Mouse (Mus musculus): ENCODE data around the gene Miga2. TPM values are rescaled to one million over a fixed set of nuclear protein-coding genes. Genes with fewer than 3 reads are reported as not detected.

Miga2 gene
- total and polyA plus RNA-seq, 2 experiments from 2014 or later = 35.3 to 79.9 TPM

DNA sequence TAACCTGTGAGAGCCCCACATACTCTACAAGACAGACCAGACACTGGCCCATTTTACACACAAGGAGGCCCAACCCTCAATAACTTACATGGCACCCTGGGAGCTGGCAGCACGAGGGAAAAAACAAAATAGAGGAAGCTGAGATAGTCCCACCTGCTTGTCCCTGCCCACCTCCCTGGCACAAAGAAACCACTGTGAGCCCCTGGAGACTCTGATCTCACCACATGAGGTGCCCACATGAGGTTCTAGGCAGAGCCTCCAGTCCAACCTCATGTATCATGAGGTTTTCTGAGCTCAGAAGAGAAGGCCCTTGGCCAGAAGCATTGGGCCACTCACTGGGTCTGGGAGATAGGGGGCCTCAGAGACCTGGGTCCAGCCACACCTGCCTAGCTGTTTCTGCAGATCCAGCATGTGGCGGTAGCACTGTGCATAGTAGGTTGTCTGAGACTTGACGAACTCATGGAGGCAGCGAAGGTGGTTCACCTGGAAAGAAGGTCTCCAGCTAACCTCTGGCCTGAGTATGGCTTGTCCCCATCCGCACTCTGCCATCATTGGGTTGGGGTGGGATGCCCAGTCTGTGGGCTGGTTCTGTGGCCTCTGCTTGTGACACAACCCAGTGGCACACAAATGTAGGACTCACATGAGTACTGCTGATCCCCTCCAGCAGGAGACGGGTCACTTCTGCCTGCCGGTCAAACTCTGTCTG is 17.9 kb upstream of the Miga2 start:
- peaks cover 77% of the 10 kb centered on the region for H3K36me3 ChIP-seq (ENCODE audit: insufficient read depth, low read length)
- ATAC-seq = no peak
- no peaks in the 10 kb centered on the region for H3K9me3 ChIP-seq (ENCODE audit: low read length)
- no peaks in the 10 kb centered on the region for H3K27me3 ChIP-seq (ENCODE audit: insufficient read depth, low read length)
- H3K4me3 ChIP-seq (ENCODE audit: low read length) = no peak overlapping the region
- H3K4me1 ChIP-seq (ENCODE audit: insufficient read depth, low read length) = no peaks in the 10 kb centered on the region
- no peak overlapping the region for H3K27ac ChIP-seq
- no peak for TF ChIP-seq CTCF (IDR thresholded peaks at IDR 0.05; ENCODE audit: low read depth)
- no peak for DNase-seq (ENCODE audit: low spot score)
- WGBS = 84% methylated on average over 7 of the region's 7 CpGs
- no peak overlapping the region for H3K4me2 ChIP-seq (ENCODE audit: low read depth, low read length)
- H3K9ac ChIP-seq (replicated peaks; ENCODE audit: low read length) = no peak overlapping the region

- Histone ChIP-seq H3K36me3 (ENCODE audit: insufficient read depth, low read length) (peaks cover 66% of the 10 kb centered on the region), H3K27ac (no peak overlapping the region), H3K4me3 (ENCODE audit: low read length) (no peak overlapping the region), H3K27me3 (ENCODE audit: insufficient read depth, low read length) (no peaks in the 10 kb centered on the region), H3K4me1 (ENCODE audit: insufficient read depth, low read length) (no peaks in the 10 kb centered on the region), H3K9me3 (ENCODE audit: low read length) (no peaks in the 10 kb centered on the region), H3K9ac (replicated peaks; ENCODE audit: low read length) (no peak overlapping the region), H3K4me2 (ENCODE audit: low read depth, low read length) (no peak overlapping the region)
- no peak for ATAC-seq
- WGBS = 87% methylated on average over 6 of the region's 6 CpGs
- no peak for TF ChIP-seq CTCF (IDR thresholded peaks at IDR 0.05; ENCODE audit: low read depth)
- DNase-seq (ENCODE audit: low spot score) = no peak
Observed at GRCm38 (mm10) chr2:30349196-30349595, 14.8 kb upstream of the Miga2 start.

GRCm38 (mm10) chr2:30351149-30351548 is 12.9 kb upstream of the Miga2 start:
- WGBS = 83% methylated on average over 2 of the region's 2 CpGs
- TF ChIP-seq CTCF (IDR thresholded peaks at IDR 0.05; ENCODE audit: low read depth) = peak; percentile 57
- no peak overlapping the region for H3K27ac ChIP-seq
- H3K36me3 ChIP-seq (ENCODE audit: insufficient read depth, low read length) = peaks cover 52% of the 10 kb centered on the region
- H3K4me2 ChIP-seq (ENCODE audit: low read depth, low read length) = no peak overlapping the region
- ATAC-seq (no peak), DNase-seq (ENCODE audit: low spot score) (no peak)
- H3K9ac ChIP-seq (replicated peaks; ENCODE audit: low read length) = no peak overlapping the region
- H3K4me3 ChIP-seq (ENCODE audit: low read length) = no peak overlapping the region
- no peaks in the 10 kb centered on the region for H3K9me3 ChIP-seq (ENCODE audit: low read length)
- H3K27me3 ChIP-seq (ENCODE audit: insufficient read depth, low read length) = no peaks in the 10 kb centered on the region
- H3K4me1 ChIP-seq (ENCODE audit: insufficient read depth, low read length) = no peaks in the 10 kb centered on the region

- Histone ChIP-seq H3K36me3 (ENCODE audit: insufficient read depth, low read length) (peaks cover 15% of the 10 kb centered on the region), H3K9ac (replicated peaks; ENCODE audit: low read length) (no peak overlapping the region), H3K27ac (no peak overlapping the region), H3K4me1 (ENCODE audit: insufficient read depth, low read length) (peaks cover 12% of the 10 kb centered on the region), H3K4me3 (ENCODE audit: low read length) (no peak overlapping the region), H3K27me3 (ENCODE audit: insufficient read depth, low read length) (no peaks in the 10 kb centered on the region), H3K4me2 (ENCODE audit: low read depth, low read length) (no peak overlapping the region), H3K9me3 (ENCODE audit: low read length) (no peaks in the 10 kb centered on the region)
- ATAC-seq (no peak), DNase-seq (ENCODE audit: low spot score) (no peak)
- TF ChIP-seq CTCF (IDR thresholded peaks at IDR 0.05; ENCODE audit: low read depth) = no peak
- WGBS = 45% methylated on average over 4 of the region's 4 CpGs
Observed at GRCm38 (mm10) chr2:30355861-30356260, 8.2 kb upstream of the Miga2 start.

GRCm38 (mm10) chr2:30356266-30356665 is 7.8 kb upstream of the Miga2 start:
- ATAC-seq (no peak), DNase-seq (ENCODE audit: low spot score) (no peak)
- TF ChIP-seq CTCF (IDR thresholded peaks at IDR 0.05; ENCODE audit: low read depth) = no peak
- H3K4me1 ChIP-seq (ENCODE audit: insufficient read depth, low read length) = peaks cover 12% of the 10 kb centered on the region
- H3K9me3 ChIP-seq (ENCODE audit: low read length) = no peaks in the 10 kb centered on the region
- no peak overlapping the region for H3K4me2 ChIP-seq (ENCODE audit: low read depth, low read length)
- H3K27ac ChIP-seq = no peak overlapping the region
- peaks cover 15% of the 10 kb centered on the region for H3K36me3 ChIP-seq (ENCODE audit: insufficient read depth, low read length)
- H3K27me3 ChIP-seq (ENCODE audit: insufficient read depth, low read length) = no peaks in the 10 kb centered on the region
- 50% methylated on average over 4 of the region's 4 CpGs for WGBS
- no peak overlapping the region for H3K9ac ChIP-seq (replicated peaks; ENCODE audit: low read length)
- no peak overlapping the region for H3K4me3 ChIP-seq (ENCODE audit: low read length)

DNA sequence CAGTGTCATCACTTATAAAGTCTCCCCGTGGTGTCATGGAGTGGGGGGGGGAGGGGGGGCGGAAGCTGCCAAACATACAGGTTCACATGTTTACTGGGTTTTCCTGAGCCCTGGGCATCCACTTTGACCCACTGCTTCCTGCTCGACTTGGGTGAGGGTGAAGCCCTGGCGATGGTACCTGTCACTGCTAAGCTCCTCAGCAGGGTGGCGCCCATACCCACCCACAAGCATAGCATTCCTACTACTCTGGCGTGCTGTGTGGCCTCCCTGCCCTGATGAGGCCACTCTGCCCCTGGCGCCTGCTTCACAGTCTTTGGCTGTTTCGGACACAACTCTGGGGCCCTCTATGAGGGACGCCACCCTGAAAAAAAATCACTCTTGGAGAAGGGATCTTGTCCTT is 7.1 kb upstream of the Miga2 start:
- ATAC-seq (no peak), DNase-seq (ENCODE audit: low spot score) (no peak)
- TF ChIP-seq CTCF (IDR thresholded peaks at IDR 0.05; ENCODE audit: low read depth) = no peak
- 67% methylated on average over 9 of the region's 9 CpGs for WGBS
- Histone ChIP-seq H3K9me3 (ENCODE audit: low read length) (no peaks in the 10 kb centered on the region), H3K36me3 (ENCODE audit: insufficient read depth, low read length) (peaks cover 15% of the 10 kb centered on the region), H3K9ac (replicated peaks; ENCODE audit: low read length) (0 out of 2 replicates have a peak overlapping the region, but pooled peaks have one; percentile 81), H3K4me2 (ENCODE audit: low read depth, low read length) (no peak overlapping the region), H3K4me3 (ENCODE audit: low read length) (no peak overlapping the region), H3K4me1 (ENCODE audit: insufficient read depth, low read length) (peaks cover 12% of the 10 kb centered on the region), H3K27ac (no peak overlapping the region), H3K27me3 (ENCODE audit: insufficient read depth, low read length) (no peaks in the 10 kb centered on the region)

Measured in hindbrain, postnatal 0 days (tissue).